Mouse (Mus musculus) myocyte (in vitro differentiated cells): ENCODE results near the gene Rnf222. TPM values are rescaled to one million over a fixed set of nuclear protein-coding genes. Genes with fewer than 3 reads are reported as not detected.

Source experiments
- H3K27me3 ChIP-seq: one replicate; pipeline ENCODE4 v1.6.1; 2011; ENCODE audit not compliant: control insufficient read depth, insufficient read depth, insufficient read length
- H3K36me3 ChIP-seq: one replicate; pipeline ENCODE4 v1.6.1; 2011; ENCODE audit not compliant: control insufficient read depth, insufficient read depth
- H3K4me2 ChIP-seq: one replicate; pipeline ENCODE4 v1.6.1; 2011; ENCODE audit warnings: low read depth, control low read depth
- H3K4me3 ChIP-seq: one replicate; pipeline ENCODE4 v1.5.1; 2011; ENCODE audit warnings: mild to moderate bottlenecking, control low read depth, moderate library complexity
- H3K79me2 ChIP-seq: one replicate; pipeline ENCODE4 v1.6.1; 2011; ENCODE audit not compliant: control insufficient read depth, insufficient read depth
- H3ac ChIP-seq: one replicate; pipeline ENCODE4 v1.6.1; 2011; ENCODE audit not compliant: control insufficient read depth, insufficient read length
- CEBPB ChIP-seq: IDR thresholded peaks from 2 replicates; pipeline ENCODE4 v1.6.1; 2011; ENCODE audit warnings: mild to moderate bottlenecking, moderate library complexity; ENCODE audit not compliant: poor library complexity, insufficient read depth, severe bottlenecking
- E2F4 ChIP-seq: IDR thresholded peaks from one replicate; pipeline ENCODE4 v1.6.1; 2011; ENCODE audit warnings: mild to moderate bottlenecking, control low read depth, moderate library complexity; ENCODE audit not compliant: insufficient read depth
- MAX ChIP-seq: IDR thresholded peaks from one replicate; pipeline ENCODE4 v1.6.1; 2011; ENCODE audit warnings: low read depth, mild to moderate bottlenecking, control low read depth
- MYOD1 ChIP-seq, 3 experiments: IDR thresholded peaks; one replicate each; pipeline ENCODE4 v1.6.1; 2011; ENCODE audit warnings: control low read depth in 2 of 3, low read depth in 2 of 3, mild to moderate bottlenecking in 2 of 3, moderate library complexity in 1 of 3; ENCODE audit not compliant: insufficient read length in 2 of 3, control insufficient read depth in 1 of 3
- MYOG ChIP-seq, 3 experiments: IDR thresholded peaks; one replicate each; pipeline ENCODE4 v1.6.1; 2011; ENCODE audit warnings: control low read depth in 2 of 3, low read depth in 2 of 3, mild to moderate bottlenecking in 2 of 3; ENCODE audit not compliant: insufficient read length in 2 of 3, control insufficient read depth in 1 of 3, insufficient read depth in 1 of 3
- POLR2A ChIP-seq: IDR thresholded peaks from one replicate; pipeline ENCODE4 v1.6.1; 2011; ENCODE audit warnings: low read depth, mild to moderate bottlenecking, control low read depth, moderate library complexity; ENCODE audit not compliant: insufficient read length
- POLR2AphosphoS2 ChIP-seq: IDR thresholded peaks from one replicate; pipeline ENCODE4 v1.6.1; 2011; ENCODE audit warnings: low read depth, control low read depth; ENCODE audit not compliant: insufficient read length
- REST ChIP-seq: IDR thresholded peaks from one replicate; pipeline ENCODE4 v1.6.1; 2011; ENCODE audit warnings: mild to moderate bottlenecking, control low read depth, moderate library complexity; ENCODE audit not compliant: insufficient read depth, insufficient read length
- SRF ChIP-seq: IDR thresholded peaks from one replicate; pipeline ENCODE4 v1.6.1; 2011; ENCODE audit warnings: low read depth; ENCODE audit not compliant: control insufficient read depth, insufficient read length
- TCF12 ChIP-seq: IDR thresholded peaks from one replicate; pipeline ENCODE4 v1.6.1; 2011; ENCODE audit warnings: mild to moderate bottlenecking, control low read depth; ENCODE audit not compliant: poor library complexity, insufficient read depth, severe bottlenecking
- TCF3 ChIP-seq: IDR thresholded peaks from one replicate; pipeline ENCODE4 v1.6.1; 2011; ENCODE audit warnings: low read depth, control low read depth; ENCODE audit not compliant: insufficient read length
- USF1 ChIP-seq: IDR thresholded peaks from one replicate; pipeline ENCODE4 v1.6.1; 2011; ENCODE audit warnings: low read depth, mild to moderate bottlenecking, control low read depth, moderate library complexity
- polyA plus RNA-seq: library from polyadenylated mRNA; unstranded; fragments of >200 nt; fragmentation: generic; extraction: Trizol; gene quantifications from one replicate; pipeline ENCODE4 v1.2.1, GENCODE M21; 2012; ENCODE audit warnings: missing spikeins

Gene Rnf222
- polyA plus RNA-seq, 1 experiment = not detected

GRCm38 (mm10) chr11:68908846-68909503 lies 20.6 kb downstream of the Rnf222 start:
- TF ChIP-seq POLR2A (no peak), POLR2AphosphoS2 (no peak)
- Histone ChIP-seq H3ac (no peak overlapping the region), H3K79me2 (no peaks in the 10 kb centered on the region), H3K4me3 (no peak overlapping the region), H3K4me2 (no peak overlapping the region), H3K36me3 (peaks cover 10% of the 10 kb centered on the region), H3K27me3 (no peaks in the 10 kb centered on the region)

DNA sequence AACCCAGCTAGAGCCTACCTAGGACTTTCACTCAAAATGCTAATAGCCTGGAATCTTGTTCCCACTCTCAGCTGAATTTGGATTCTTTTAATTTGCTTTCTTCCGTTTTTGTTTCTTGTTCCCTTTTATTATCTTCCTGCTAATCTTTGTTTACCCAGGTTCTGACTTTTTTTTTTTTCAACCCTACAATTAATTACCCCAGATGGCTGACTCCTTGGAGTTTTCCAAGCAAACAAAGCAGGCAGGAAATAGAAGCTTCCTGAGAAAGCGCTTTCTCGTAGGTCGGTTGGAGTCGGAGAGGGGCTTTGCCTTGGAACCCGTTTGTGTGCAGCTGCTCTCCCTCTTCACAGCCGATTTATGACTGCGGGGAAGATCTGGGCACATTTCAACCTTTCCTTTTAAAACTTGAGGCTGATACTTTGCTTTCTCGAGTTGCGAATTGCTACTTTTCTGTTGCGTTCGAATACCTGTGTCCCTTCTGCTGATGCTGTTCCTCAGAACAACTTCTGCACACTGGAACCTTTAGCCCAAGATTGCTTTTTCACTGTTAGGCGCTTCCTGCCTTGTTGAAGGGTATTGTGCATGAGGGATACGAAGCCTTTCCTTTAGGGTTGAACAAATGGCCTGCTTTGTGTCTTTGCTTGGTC lies 23.3 kb downstream of the Rnf222 start:
- Histone ChIP-seq H3K4me3 (no peak overlapping the region), H3K79me2 (no peaks in the 10 kb centered on the region), H3K36me3 (no peaks in the 10 kb centered on the region), H3ac (no peak overlapping the region), H3K4me2 (peak overlapping the region; percentile 30), H3K27me3 (no peaks in the 10 kb centered on the region)
- TF ChIP-seq TCF3 (no peak), POLR2AphosphoS2 (no peak), MAX (no peak), REST (no peak), POLR2A (no peak), TCF12 (no peak), USF1 (no peak), MYOD1 (IDR thresholded peaks at IDR 0.05; ENCODE audit: control insufficient read depth in 1 of 3, insufficient read length in 2 of 3, low read depth in 2 of 3) (peak in 2 of 3 experiments; percentile 15 to 31), CEBPB (no peak)

DNA sequence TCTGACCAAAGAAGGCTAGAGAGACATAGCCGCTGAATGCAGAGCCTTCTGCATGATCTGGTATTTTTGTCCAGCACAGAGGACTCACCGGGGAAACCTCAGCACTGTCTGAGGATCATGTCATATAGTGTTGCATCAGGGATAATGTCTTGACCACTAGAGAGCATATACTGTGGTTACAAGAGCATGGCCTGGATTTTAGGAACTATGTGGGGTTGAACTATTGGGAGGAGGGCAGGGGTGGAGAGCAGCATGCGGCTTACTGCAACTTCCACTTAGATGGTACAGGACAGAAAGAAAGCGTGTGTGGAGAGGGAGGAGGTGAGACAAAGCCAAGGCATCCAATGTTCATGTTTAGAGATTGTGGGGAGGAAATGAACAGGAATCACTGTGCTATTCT lies 26.2 kb downstream of the Rnf222 start:
- no peak for TF ChIP-seq REST
- TF ChIP-seq SRF = no peak
- no peak for TF ChIP-seq CEBPB
- no peak for TF ChIP-seq E2F4
- no peak for TF ChIP-seq TCF12
- no peak for TF ChIP-seq POLR2A
- TF ChIP-seq MYOD1 (IDR thresholded peaks at IDR 0.05; ENCODE audit: control insufficient read depth in 1 of 3, insufficient read length in 2 of 3, low read depth in 2 of 3) = no peak
- no peak for TF ChIP-seq POLR2AphosphoS2
- no peak for TF ChIP-seq TCF3
- TF ChIP-seq MAX = no peak
- no peak for TF ChIP-seq USF1
- TF ChIP-seq MYOG (IDR thresholded peaks at IDR 0.05; ENCODE audit: control insufficient read depth in 1 of 3, insufficient read depth in 1 of 3, insufficient read length in 2 of 3, low read depth in 2 of 3) = no peak
- H3K4me2 ChIP-seq = no peak overlapping the region
- no peak overlapping the region for H3K4me3 ChIP-seq
- H3K79me2 ChIP-seq = no peaks in the 10 kb centered on the region
- no peaks in the 10 kb centered on the region for H3K27me3 ChIP-seq
- no peak overlapping the region for H3ac ChIP-seq
- H3K36me3 ChIP-seq = no peaks in the 10 kb centered on the region

DNA sequence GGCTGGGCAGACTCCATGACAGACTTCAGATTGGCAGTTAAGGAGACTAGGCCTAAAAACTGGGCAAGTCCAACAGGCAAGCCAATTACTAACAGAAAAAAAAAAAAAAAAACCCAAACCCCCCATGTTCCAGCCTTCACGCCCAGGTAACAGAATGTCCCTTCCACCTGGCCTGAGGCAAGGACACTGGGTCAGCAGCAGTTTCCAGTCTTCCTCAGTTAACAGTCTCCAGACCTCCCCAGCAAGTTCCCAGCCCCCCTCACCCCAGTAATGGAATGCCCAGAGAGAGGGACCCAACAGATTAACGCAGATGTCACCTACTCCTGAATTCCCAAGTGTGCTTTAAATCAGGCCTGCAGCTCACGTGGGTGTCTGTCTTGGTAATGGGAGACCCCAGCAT lies 34.8 kb downstream of the Rnf222 start:
- Histone ChIP-seq H3K79me2 (no peaks in the 10 kb centered on the region), H3K27me3 (peaks cover 9% of the 10 kb centered on the region), H3K36me3 (no peaks in the 10 kb centered on the region), H3K4me2 (no peak overlapping the region), H3K4me3 (no peak overlapping the region), H3ac (no peak overlapping the region)
- TF ChIP-seq POLR2AphosphoS2 (no peak), MYOD1 (IDR thresholded peaks at IDR 0.05; ENCODE audit: control insufficient read depth in 1 of 3, insufficient read length in 2 of 3, low read depth in 2 of 3) (no peak), TCF12 (no peak), USF1 (no peak), REST (no peak), TCF3 (no peak)

DNA sequence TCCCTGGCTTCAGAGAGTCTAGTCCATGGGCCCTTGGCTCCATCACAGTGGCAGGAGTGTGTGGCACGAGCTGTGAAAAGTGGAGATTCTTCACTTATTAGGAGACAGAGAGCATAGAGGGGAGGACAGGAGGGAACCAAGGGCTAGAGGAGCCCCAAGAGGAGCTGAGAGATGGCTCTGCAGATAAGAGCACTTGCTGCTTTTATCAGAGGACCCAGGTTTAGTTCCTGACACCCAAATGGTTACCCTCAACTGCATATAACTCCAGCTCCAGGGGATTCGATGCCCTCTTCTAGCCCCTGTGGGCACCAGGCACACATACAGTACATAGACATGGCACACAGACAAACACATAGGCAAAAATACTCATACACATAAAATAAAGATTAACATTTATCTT lies 36.4 kb downstream of the Rnf222 start:
- Histone ChIP-seq H3K4me3 (no peak overlapping the region), H3K27me3 (peaks cover 9% of the 10 kb centered on the region), H3K36me3 (no peaks in the 10 kb centered on the region), H3K79me2 (no peaks in the 10 kb centered on the region), H3ac (no peak overlapping the region), H3K4me2 (no peak overlapping the region)
- TF ChIP-seq CEBPB (no peak), USF1 (no peak), MYOD1 (IDR thresholded peaks at IDR 0.05; ENCODE audit: control insufficient read depth in 1 of 3, insufficient read length in 2 of 3, low read depth in 2 of 3) (no peak), POLR2A (no peak)
